Mouse (Mus musculus) bone marrow, adult 2 months (tissue): Measurements from ENCODE around the gene D630039A03Rik.

ENCODE experiments used
- CTCF ChIP-seq: fragments of 200-500 bp; IDR thresholded peaks from 2 replicates; pipeline ENCODE4 v1.5.1; 2011; ENCODE audit warnings: low read length, control low read depth; ENCODE audit not compliant: control insufficient read depth, insufficient read depth
- POLR2A ChIP-seq: fragments of 200-500 bp; IDR thresholded peaks from 2 replicates; pipeline ENCODE4 v1.6.1; 2011; ENCODE audit warnings: low read depth, mild to moderate bottlenecking, control low read depth, low read length, borderline replicate concordance; ENCODE audit not compliant: control insufficient read depth

GRCm38 (mm10) chr4:57904211-57904610, 11.9 kb downstream of the D630039A03Rik start:
- TF ChIP-seq POLR2A = no peak
- peak; percentile 91 for TF ChIP-seq CTCF
